Mouse (Mus musculus): ENCODE results near the gene Notum. TPM values are rescaled to one million over a fixed set of nuclear protein-coding genes. Genes with fewer than 3 reads are reported as not detected.

Notum gene
- polyA plus RNA-seq, 1 experiment from 2014 or later: 14.0 TPM

- H3K27ac ChIP-seq (ENCODE audit: low read length): no peak overlapping the region
- no peak overlapping the region for H3K9ac ChIP-seq (replicated peaks; ENCODE audit: low read depth, low read length)
- no peak overlapping the region for H3K4me3 ChIP-seq (ENCODE audit: low read depth, low read length)
- no peak for ATAC-seq (ENCODE audit: insufficient number of reproducible peaks, insufficient read depth, low FRiP score, low read depth)
- peaks cover 10% of the 10 kb centered on the region for H3K4me1 ChIP-seq (ENCODE audit: control insufficient read depth, insufficient read depth, low read length)
- no peak overlapping the region for H3K4me2 ChIP-seq (replicated peaks; ENCODE audit: low read depth, low read length)
- no peaks in the 10 kb centered on the region for H3K9me3 ChIP-seq (ENCODE audit: control insufficient read depth, low read depth, low read length)
- H3K27me3 ChIP-seq (ENCODE audit: control insufficient read depth, insufficient read depth, low read length): no peaks in the 10 kb centered on the region
- H3K36me3 ChIP-seq (ENCODE audit: control insufficient read depth, insufficient read depth, low read length): peaks cover 50% of the 10 kb centered on the region
- 91% methylated on average over 11 of the region's 11 CpGs for WGBS
These were observed 45.3 kb downstream of the Notum start for GRCm38 (mm10) chr11:120615606-120616203.

- no peak overlapping the region for H3K4me3 ChIP-seq (ENCODE audit: low read depth, low read length)
- H3K27ac ChIP-seq (ENCODE audit: low read length): no peak overlapping the region
- H3K9ac ChIP-seq (replicated peaks; ENCODE audit: low read depth, low read length): no peak overlapping the region
- H3K36me3 ChIP-seq (ENCODE audit: control insufficient read depth, insufficient read depth, low read length): peaks cover 50% of the 10 kb centered on the region
- H3K4me2 ChIP-seq (replicated peaks; ENCODE audit: low read depth, low read length): no peak overlapping the region
- H3K4me1 ChIP-seq (ENCODE audit: control insufficient read depth, insufficient read depth, low read length): peaks cover 10% of the 10 kb centered on the region
- ATAC-seq (ENCODE audit: insufficient number of reproducible peaks, insufficient read depth, low FRiP score, low read depth): no peak
- WGBS: 86% methylated on average over 6 of the region's 6 CpGs
- H3K27me3 ChIP-seq (ENCODE audit: control insufficient read depth, insufficient read depth, low read length): no peaks in the 10 kb centered on the region
- no peaks in the 10 kb centered on the region for H3K9me3 ChIP-seq (ENCODE audit: control insufficient read depth, low read depth, low read length)
These were observed 45.8 kb downstream of the Notum start for GRCm38 (mm10) chr11:120615167-120615566.

GRCm38 (mm10) chr11:120613976-120614375 is 47.0 kb downstream of the Notum start:
- Histone ChIP-seq H3K9ac (replicated peaks; ENCODE audit: low read depth, low read length) (no peak overlapping the region), H3K27ac (ENCODE audit: low read length) (no peak overlapping the region), H3K27me3 (ENCODE audit: control insufficient read depth, insufficient read depth, low read length) (no peaks in the 10 kb centered on the region), H3K4me1 (ENCODE audit: control insufficient read depth, insufficient read depth, low read length) (peaks cover 15% of the 10 kb centered on the region), H3K4me2 (replicated peaks; ENCODE audit: low read depth, low read length) (no peak overlapping the region), H3K36me3 (ENCODE audit: control insufficient read depth, insufficient read depth, low read length) (peaks cover 41% of the 10 kb centered on the region), H3K4me3 (ENCODE audit: low read depth, low read length) (no peak overlapping the region), H3K9me3 (ENCODE audit: control insufficient read depth, low read depth, low read length) (no peaks in the 10 kb centered on the region)
- no peak for ATAC-seq (ENCODE audit: insufficient number of reproducible peaks, insufficient read depth, low FRiP score, low read depth)
- WGBS: 86% methylated on average over 8 of the region's 8 CpGs

- Histone ChIP-seq H3K27me3 (ENCODE audit: control insufficient read depth, insufficient read depth, low read length) (no peaks in the 10 kb centered on the region), H3K9me3 (ENCODE audit: control insufficient read depth, low read depth, low read length) (no peaks in the 10 kb centered on the region), H3K4me2 (replicated peaks; ENCODE audit: low read depth, low read length) (no peak overlapping the region), H3K4me3 (ENCODE audit: low read depth, low read length) (no peak overlapping the region), H3K4me1 (ENCODE audit: control insufficient read depth, insufficient read depth, low read length) (peaks cover 20% of the 10 kb centered on the region), H3K36me3 (ENCODE audit: control insufficient read depth, insufficient read depth, low read length) (peaks cover 36% of the 10 kb centered on the region), H3K27ac (ENCODE audit: low read length) (no peak overlapping the region), H3K9ac (replicated peaks; ENCODE audit: low read depth, low read length) (no peak overlapping the region)
- ATAC-seq (ENCODE audit: insufficient number of reproducible peaks, insufficient read depth, low FRiP score, low read depth): no peak
- 86% methylated on average over 10 of the region's 10 CpGs for WGBS
These were observed 47.4 kb downstream of the Notum start for GRCm38 (mm10) chr11:120613481-120613972.

GRCm38 (mm10) chr11:120612763-120613162 is 48.2 kb downstream of the Notum start:
- ATAC-seq (ENCODE audit: insufficient number of reproducible peaks, insufficient read depth, low FRiP score, low read depth): no peak
- H3K4me1 ChIP-seq (ENCODE audit: control insufficient read depth, insufficient read depth, low read length): peaks cover 27% of the 10 kb centered on the region
- H3K9me3 ChIP-seq (ENCODE audit: control insufficient read depth, low read depth, low read length): no peaks in the 10 kb centered on the region
- no peak overlapping the region for H3K27ac ChIP-seq (ENCODE audit: low read length)
- H3K4me3 ChIP-seq (ENCODE audit: low read depth, low read length): no peak overlapping the region
- H3K27me3 ChIP-seq (ENCODE audit: control insufficient read depth, insufficient read depth, low read length): no peaks in the 10 kb centered on the region
- no peak overlapping the region for H3K4me2 ChIP-seq (replicated peaks; ENCODE audit: low read depth, low read length)
- no peak overlapping the region for H3K9ac ChIP-seq (replicated peaks; ENCODE audit: low read depth, low read length)
- peaks cover 34% of the 10 kb centered on the region for H3K36me3 ChIP-seq (ENCODE audit: control insufficient read depth, insufficient read depth, low read length)
- WGBS: 28% methylated on average over 6 of the region's 6 CpGs

- H3K36me3 ChIP-seq (ENCODE audit: control insufficient read depth, insufficient read depth, low read length): peaks cover 37% of the 10 kb centered on the region
- no peak for ATAC-seq (ENCODE audit: insufficient number of reproducible peaks, insufficient read depth, low FRiP score, low read depth)
- WGBS: 88% methylated on average over 9 of the region's 9 CpGs
- no peaks in the 10 kb centered on the region for H3K27me3 ChIP-seq (ENCODE audit: control insufficient read depth, insufficient read depth, low read length)
- peaks cover 21% of the 10 kb centered on the region for H3K4me1 ChIP-seq (ENCODE audit: control insufficient read depth, insufficient read depth, low read length)
- no peak overlapping the region for H3K9ac ChIP-seq (replicated peaks; ENCODE audit: low read depth, low read length)
- H3K4me2 ChIP-seq (replicated peaks; ENCODE audit: low read depth, low read length): no peak overlapping the region
- no peak overlapping the region for H3K27ac ChIP-seq (ENCODE audit: low read length)
- H3K9me3 ChIP-seq (ENCODE audit: control insufficient read depth, low read depth, low read length): no peaks in the 10 kb centered on the region
- no peak overlapping the region for H3K4me3 ChIP-seq (ENCODE audit: low read depth, low read length)
These were observed 50.4 kb downstream of the Notum start for GRCm38 (mm10) chr11:120610477-120611046.

GRCm38 (mm10) chr11:120609250-120609649 is 51.7 kb downstream of the Notum start:
- ATAC-seq (ENCODE audit: insufficient number of reproducible peaks, insufficient read depth, low FRiP score, low read depth): peak; percentile 73
- Histone ChIP-seq H3K27me3 (ENCODE audit: control insufficient read depth, insufficient read depth, low read length) (no peaks in the 10 kb centered on the region), H3K9me3 (ENCODE audit: control insufficient read depth, low read depth, low read length) (no peaks in the 10 kb centered on the region), H3K9ac (replicated peaks; ENCODE audit: low read depth, low read length) (no peak overlapping the region), H3K36me3 (ENCODE audit: control insufficient read depth, insufficient read depth, low read length) (peaks cover 50% of the 10 kb centered on the region), H3K4me1 (ENCODE audit: control insufficient read depth, insufficient read depth, low read length) (peaks cover 21% of the 10 kb centered on the region), H3K4me2 (replicated peaks; ENCODE audit: low read depth, low read length) (no peak overlapping the region), H3K27ac (ENCODE audit: low read length) (no peak overlapping the region), H3K4me3 (ENCODE audit: low read depth, low read length) (no peak overlapping the region)
- 42% methylated on average over 8 of the region's 8 CpGs for WGBS

GRCm38 (mm10) chr11:120608241-120609034 is 52.5 kb downstream of the Notum start, which contains the start of gene Npb:
TSS of gene Npb (plus strand) at chr11:120608477.
- Histone ChIP-seq H3K4me3 (ENCODE audit: low read depth, low read length) (peak within 1 kb of the TSS; percentile 29), H3K9ac (replicated peaks; ENCODE audit: low read depth, low read length) (peak within 1 kb of the TSS; percentile 42; the same call in 1 of the 2 replicates), H3K36me3 (ENCODE audit: control insufficient read depth, insufficient read depth, low read length) (peaks cover 48% of the 10 kb centered on the region), H3K9me3 (ENCODE audit: control insufficient read depth, low read depth, low read length) (no peaks in the 10 kb centered on the region), H3K27me3 (ENCODE audit: control insufficient read depth, insufficient read depth, low read length) (no peaks in the 10 kb centered on the region), H3K27ac (ENCODE audit: low read length) (no peak within 1 kb of the TSS), H3K4me2 (replicated peaks; ENCODE audit: low read depth, low read length) (peak within 1 kb of the TSS; percentile 70), H3K4me1 (ENCODE audit: control insufficient read depth, insufficient read depth, low read length) (peaks cover 21% of the 10 kb centered on the region)
- ATAC-seq (ENCODE audit: insufficient number of reproducible peaks, insufficient read depth, low FRiP score, low read depth): 0 out of 2 replicates have a peak, but pooled peaks have one; percentile 34
- WGBS: 2% methylated on average over 45 of the region's 45 CpGs
